Mouse (Mus musculus): Measurements from ENCODE around the gene Ubl4b.

Gene Ubl4b

DNA sequence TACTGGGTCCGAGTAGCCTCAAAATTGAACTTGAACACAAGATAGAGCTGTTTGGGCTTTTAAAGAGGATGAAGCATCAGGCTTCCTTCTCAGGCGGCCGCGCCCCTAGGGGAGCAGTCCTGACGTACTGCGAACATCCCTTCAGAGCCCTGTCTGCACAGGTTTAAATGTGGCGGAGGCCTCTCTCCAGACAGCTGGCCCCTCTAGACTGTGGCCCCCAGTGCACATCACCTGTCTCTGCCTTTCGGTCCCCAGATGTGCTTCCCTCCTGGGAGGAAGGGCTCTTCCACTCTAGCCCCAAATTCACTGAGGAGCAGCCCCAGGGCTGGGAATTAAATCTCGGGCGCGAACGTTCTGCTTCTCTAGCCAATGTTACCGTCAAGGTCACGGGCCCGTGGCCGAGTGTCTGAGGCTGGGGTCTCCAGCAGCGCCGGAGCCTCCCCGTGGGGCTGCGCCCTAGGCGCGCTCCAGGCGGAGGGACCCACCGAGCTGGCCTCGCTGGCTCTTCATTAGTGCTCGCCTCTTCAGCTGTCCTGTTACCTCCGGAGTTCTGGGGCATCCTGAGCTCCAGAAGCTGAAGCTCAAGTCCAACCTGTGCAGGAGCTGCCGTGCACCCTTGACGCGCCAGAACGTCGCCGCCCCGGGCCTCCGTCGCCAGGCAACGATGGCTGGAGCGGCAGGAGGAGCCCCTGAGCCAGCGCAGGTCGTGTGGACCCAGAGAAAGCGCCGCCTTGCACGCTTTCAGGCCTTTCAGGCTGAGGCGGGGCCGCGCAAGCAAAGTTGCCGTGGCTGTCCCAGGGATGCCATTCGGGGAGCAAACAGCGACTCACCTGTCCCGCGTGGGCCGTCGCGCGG lies 37.9 kb downstream of the Ubl4b start:
- DNase-seq, result peak; percentile 75

DNA sequence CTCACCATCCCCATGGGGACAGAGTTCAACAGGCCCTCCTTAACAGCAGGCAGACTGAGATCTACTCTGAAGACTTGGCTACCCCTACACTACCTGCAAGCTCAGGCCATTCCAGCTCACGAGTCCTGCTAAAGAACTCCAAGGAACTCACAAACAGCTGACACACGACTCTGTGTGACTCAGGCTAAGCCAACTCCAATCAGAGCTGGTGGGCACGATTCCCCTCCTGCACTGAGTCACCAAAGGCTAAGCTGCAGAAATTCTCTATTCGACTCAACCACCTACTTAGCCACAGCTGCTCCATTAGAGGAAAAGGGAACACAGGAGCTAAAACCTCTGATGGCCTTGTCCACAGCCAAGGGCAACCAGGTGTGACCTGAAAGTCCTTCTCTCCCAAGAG lies 38.9 kb downstream of the Ubl4b start:
- DNase-seq, result no peak

GRCm38 (mm10) chr3:107511416-107511815 lies 43.5 kb downstream of the Ubl4b start:
- no peak for DNase-seq

- peak; percentile 71 for DNase-seq
Observed at GRCm38 (mm10) chr3:107508696-107509095, 46.2 kb downstream of the Ubl4b start.

- DNase-seq, result no peak
Observed at GRCm38 (mm10) chr3:107507966-107508365, 46.9 kb downstream of the Ubl4b start.

DNA sequence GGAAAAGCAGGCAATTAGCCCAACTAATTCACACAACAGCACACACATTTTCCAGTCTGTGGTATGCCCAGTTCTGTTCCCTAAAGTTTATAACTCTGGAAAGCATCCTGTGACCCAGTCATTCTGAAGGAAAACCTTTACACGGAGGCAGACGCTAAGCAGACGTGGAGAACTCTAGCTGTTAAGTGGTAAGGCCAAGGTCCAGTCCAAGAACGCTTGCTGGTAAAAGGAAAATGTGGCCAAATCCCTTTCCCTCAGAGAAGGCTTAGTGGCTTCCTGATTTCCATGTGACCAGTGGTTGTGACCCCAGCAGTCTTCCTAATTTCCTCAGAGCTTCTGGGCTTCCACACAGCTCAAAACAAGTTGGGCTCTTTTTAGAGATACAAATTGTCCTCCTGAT lies 48.3 kb downstream of the Ubl4b start:
- no peak for DNase-seq

GRCm38 (mm10) chr3:107505464-107506367 lies 49.2 kb downstream of the Ubl4b start:
- no peak for DNase-seq

DNA sequence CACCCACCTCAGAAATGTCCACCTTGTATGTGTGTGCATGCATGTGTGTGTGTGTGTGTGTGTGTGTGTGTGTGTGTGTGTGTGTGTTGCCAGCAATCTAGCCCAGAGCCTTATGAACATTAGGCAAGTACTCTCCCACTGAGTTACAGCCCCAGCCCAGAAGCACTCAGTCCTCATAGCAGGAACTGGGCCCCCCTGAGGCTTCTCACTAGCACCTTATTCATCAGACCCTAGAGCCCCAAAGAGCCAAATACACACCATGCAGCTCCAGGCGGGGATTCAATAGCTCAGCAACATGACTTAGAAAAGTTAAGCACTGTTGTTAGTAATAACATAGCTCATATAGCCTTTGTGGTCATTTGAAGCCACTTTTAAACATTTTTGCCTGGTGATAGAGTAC lies 50.3 kb downstream of the Ubl4b start:
- DNase-seq, result no peak

DNA sequence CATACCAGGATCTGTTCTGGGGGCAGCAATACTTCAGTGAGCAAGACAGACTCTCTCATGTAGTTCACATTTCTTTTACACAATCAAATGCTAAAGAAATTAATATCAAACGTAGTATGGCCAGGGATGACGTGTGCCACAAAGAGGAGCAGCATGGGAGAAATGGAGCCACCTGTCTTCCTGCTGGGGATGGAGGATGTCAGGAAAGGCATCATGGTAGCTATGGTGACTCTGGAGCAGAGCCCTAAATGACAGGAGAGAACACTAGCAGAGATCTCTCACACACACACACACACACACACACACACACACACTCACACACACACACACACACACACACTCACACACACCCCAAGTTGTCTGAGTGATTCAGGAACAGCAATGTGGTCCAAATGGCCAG lies 51.2 kb downstream of the Ubl4b start:
- DNase-seq, result no peak

Measured in cerebellum, adult 9-11 months (tissue).